Mouse (Mus musculus): ENCODE data around the gene Cdk8. TPM values are rescaled to one million over a fixed set of nuclear protein-coding genes. Genes with fewer than 3 reads are reported as not detected.

Cdk8 gene
- total and polyA plus RNA-seq, 2 experiments from 2014 or later: 15.4 to 46.3 TPM

DNA sequence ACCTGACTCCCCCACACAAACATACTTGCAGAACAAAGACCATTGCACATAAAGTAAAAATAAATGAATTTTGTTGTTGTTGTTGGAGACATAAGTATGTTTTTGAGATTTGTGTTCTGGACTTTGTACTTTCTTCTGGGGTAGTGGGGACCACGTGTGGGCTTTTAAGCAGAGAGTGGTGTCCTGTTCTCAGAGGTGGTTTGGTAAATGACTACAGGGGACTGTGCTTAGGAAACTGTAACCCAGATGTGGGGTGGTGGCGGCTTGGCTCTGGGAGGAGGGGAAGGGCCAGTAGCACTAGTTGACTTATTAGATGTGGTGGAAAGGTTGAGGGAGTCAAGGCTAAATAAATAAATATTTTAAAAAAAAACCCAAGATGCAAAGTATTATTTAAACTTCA, 9.7 kb downstream of the Cdk8 start:
- H3K4me3 ChIP-seq (ENCODE audit: low read depth, low read length): no peak overlapping the region
- ATAC-seq (ENCODE audit: low FRiP score) (no peak), DNase-seq (ENCODE audit: low spot score) (no peak)
- H3K9me3 ChIP-seq (ENCODE audit: low read length): no peaks in the 10 kb centered on the region
- H3K4me1 ChIP-seq (ENCODE audit: insufficient read depth, low read length): no peaks in the 10 kb centered on the region
- H3K27ac ChIP-seq (ENCODE audit: low read depth, low read length): no peak overlapping the region
- H3K4me2 ChIP-seq (ENCODE audit: low read depth, low read length, poor library complexity, severe bottlenecking): no peak overlapping the region
- 97% methylated on average over 2 of the region's 2 CpGs for WGBS
- no peaks in the 10 kb centered on the region for H3K27me3 ChIP-seq (ENCODE audit: insufficient read depth, low read length)
- peaks cover 5% of the 10 kb centered on the region; the same call in 1 of the 2 replicates for H3K36me3 ChIP-seq (ENCODE audit: insufficient read depth, low read length)
- TF ChIP-seq CTCF (IDR thresholded peaks at IDR 0.05): no peak
- no peak overlapping the region for H3K9ac ChIP-seq (replicated peaks; ENCODE audit: low read length, poor library complexity, severe bottlenecking)

DNA sequence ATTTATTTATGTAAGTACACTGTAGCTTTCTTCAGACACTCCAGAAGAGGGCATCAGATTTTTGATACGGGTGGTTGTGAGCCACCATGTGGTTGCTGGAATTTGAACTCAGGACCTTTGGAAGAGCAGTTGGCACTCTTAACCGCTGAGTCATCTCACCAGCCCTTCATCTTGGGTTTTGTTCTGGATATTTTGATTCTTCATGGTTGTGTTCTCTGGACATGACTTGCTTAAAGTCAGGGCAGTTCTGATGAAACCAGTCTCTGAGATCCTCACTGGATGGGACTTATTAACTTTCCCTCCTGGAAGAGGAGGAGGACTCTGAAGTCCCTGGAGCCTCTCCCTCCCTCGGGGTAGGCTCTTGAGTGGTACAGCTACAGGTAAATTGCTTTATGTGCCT, 10.2 kb downstream of the Cdk8 start:
- H3K27me3 ChIP-seq (ENCODE audit: insufficient read depth, low read length): no peaks in the 10 kb centered on the region
- TF ChIP-seq CTCF (IDR thresholded peaks at IDR 0.05): no peak
- H3K9me3 ChIP-seq (ENCODE audit: low read length): no peaks in the 10 kb centered on the region
- H3K4me1 ChIP-seq (ENCODE audit: insufficient read depth, low read length): no peaks in the 10 kb centered on the region
- no peak overlapping the region for H3K27ac ChIP-seq (ENCODE audit: low read depth, low read length)
- H3K36me3 ChIP-seq (ENCODE audit: insufficient read depth, low read length): peaks cover 5% of the 10 kb centered on the region; the same call in 1 of the 2 replicates
- H3K9ac ChIP-seq (replicated peaks; ENCODE audit: low read length, poor library complexity, severe bottlenecking): no peak overlapping the region
- no peak for ATAC-seq (ENCODE audit: low FRiP score)
- 94% methylated on average over 3 of the region's 3 CpGs for WGBS
- H3K4me3 ChIP-seq (ENCODE audit: low read depth, low read length): no peak overlapping the region
- no peak for DNase-seq (ENCODE audit: low spot score)
- no peak overlapping the region for H3K4me2 ChIP-seq (ENCODE audit: low read depth, low read length, poor library complexity, severe bottlenecking)

DNA sequence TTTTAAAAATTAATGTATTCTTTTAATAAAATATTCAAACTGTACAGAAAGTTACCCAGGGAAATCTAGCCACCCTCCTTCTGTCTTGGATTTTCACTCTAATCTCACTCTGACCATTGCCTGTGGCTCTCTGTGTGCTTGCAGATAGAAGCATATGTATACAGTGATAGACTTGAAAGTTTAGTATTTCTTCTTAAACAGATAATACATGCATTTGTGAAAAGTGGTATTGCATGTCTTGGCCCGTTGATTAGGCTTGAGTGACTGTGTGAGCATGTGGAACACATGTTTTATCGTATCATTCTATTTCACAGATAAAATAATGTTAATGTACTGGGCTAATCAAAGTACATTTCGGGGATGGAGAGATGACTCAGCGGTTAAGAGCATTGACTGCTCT, 14.2 kb downstream of the Cdk8 start:
- DNase-seq (ENCODE audit: low spot score): no peak
- Histone ChIP-seq H3K9ac (replicated peaks; ENCODE audit: low read length, poor library complexity, severe bottlenecking) (no peak overlapping the region), H3K27me3 (ENCODE audit: insufficient read depth, low read length) (no peaks in the 10 kb centered on the region), H3K9me3 (ENCODE audit: low read length) (no peaks in the 10 kb centered on the region), H3K27ac (ENCODE audit: low read depth, low read length) (no peak overlapping the region), H3K36me3 (ENCODE audit: insufficient read depth, low read length) (no peaks in the 10 kb centered on the region), H3K4me3 (ENCODE audit: low read depth, low read length) (no peak overlapping the region), H3K4me2 (ENCODE audit: low read depth, low read length, poor library complexity, severe bottlenecking) (no peak overlapping the region), H3K4me1 (ENCODE audit: insufficient read depth, low read length) (no peaks in the 10 kb centered on the region)
- ATAC-seq (ENCODE audit: low FRiP score): no peak
- WGBS: 95% methylated on average over 4 of the region's 4 CpGs
- TF ChIP-seq CTCF (IDR thresholded peaks at IDR 0.05): no peak

DNA sequence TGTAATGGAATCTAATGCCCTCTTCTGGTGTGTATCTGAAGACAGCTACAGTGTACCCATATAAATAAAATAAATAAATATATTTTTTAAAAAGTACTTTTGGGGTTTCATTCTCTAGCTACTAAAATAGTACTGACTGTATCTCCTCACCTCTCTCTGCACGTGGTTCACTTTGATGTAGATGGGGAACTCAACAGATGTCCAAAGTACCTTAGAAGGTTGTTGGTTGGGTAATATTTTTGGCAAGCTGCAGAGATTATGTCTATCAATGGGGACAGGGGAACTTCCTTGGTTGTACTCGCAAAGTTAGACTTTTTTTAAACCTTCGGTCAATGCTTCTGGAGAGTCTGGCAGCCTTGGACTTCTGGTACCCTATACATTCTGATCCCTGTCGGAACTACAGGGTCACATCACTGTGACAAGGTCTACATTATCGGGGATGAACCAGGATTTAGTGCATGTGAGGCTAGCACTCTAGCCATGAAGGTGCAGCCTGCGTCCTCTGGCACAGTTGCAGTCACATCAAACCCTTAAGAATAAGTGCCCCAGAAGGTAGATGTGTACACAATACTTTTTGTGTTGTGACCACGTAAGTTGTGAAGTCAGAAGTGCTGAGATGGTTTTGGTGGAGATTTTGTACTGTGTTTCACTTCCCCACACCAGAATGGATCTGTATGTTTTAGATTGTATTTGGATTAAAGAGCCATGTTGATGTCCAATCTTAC, 14.8 kb downstream of the Cdk8 start:
- H3K27me3 ChIP-seq (ENCODE audit: insufficient read depth, low read length): no peaks in the 10 kb centered on the region
- no peak overlapping the region for H3K4me2 ChIP-seq (ENCODE audit: low read depth, low read length, poor library complexity, severe bottlenecking)
- TF ChIP-seq CTCF (IDR thresholded peaks at IDR 0.05): no peak
- H3K9me3 ChIP-seq (ENCODE audit: low read length): no peaks in the 10 kb centered on the region
- DNase-seq (ENCODE audit: low spot score) (no peak), ATAC-seq (ENCODE audit: low FRiP score) (no peak)
- no peaks in the 10 kb centered on the region for H3K4me1 ChIP-seq (ENCODE audit: insufficient read depth, low read length)
- H3K36me3 ChIP-seq (ENCODE audit: insufficient read depth, low read length): no peaks in the 10 kb centered on the region
- WGBS: 97% methylated on average over 7 of the region's 7 CpGs
- no peak overlapping the region for H3K9ac ChIP-seq (replicated peaks; ENCODE audit: low read length, poor library complexity, severe bottlenecking)
- no peak overlapping the region for H3K4me3 ChIP-seq (ENCODE audit: low read depth, low read length)
- no peak overlapping the region for H3K27ac ChIP-seq (ENCODE audit: low read depth, low read length)

DNA sequence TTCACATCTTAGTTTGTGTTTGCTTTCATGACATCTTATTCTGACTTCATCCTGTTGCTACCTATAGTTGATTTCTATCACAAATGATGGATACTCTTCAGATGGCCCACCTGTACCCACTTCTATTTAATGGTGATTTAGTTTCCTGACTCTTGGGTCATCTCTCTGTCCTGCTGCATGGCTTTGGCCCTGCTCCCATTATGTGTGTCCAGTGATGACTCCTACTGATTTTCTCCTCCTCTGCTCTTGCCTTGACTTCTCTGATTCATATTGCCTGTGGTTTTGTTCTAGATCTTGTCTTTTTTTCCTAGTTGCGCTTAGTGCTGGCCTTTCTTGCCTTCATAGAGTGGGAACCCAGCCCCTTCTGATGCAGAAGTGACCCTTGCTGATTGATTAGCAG, 15.4 kb downstream of the Cdk8 start:
- no peak overlapping the region for H3K4me3 ChIP-seq (ENCODE audit: low read depth, low read length)
- H3K36me3 ChIP-seq (ENCODE audit: insufficient read depth, low read length): no peaks in the 10 kb centered on the region
- H3K9me3 ChIP-seq (ENCODE audit: low read length): no peaks in the 10 kb centered on the region
- H3K9ac ChIP-seq (replicated peaks; ENCODE audit: low read length, poor library complexity, severe bottlenecking): no peak overlapping the region
- no peaks in the 10 kb centered on the region for H3K4me1 ChIP-seq (ENCODE audit: insufficient read depth, low read length)
- DNase-seq (ENCODE audit: low spot score): no peak
- H3K27me3 ChIP-seq (ENCODE audit: insufficient read depth, low read length): no peaks in the 10 kb centered on the region
- no peak overlapping the region for H3K4me2 ChIP-seq (ENCODE audit: low read depth, low read length, poor library complexity, severe bottlenecking)
- H3K27ac ChIP-seq (ENCODE audit: low read depth, low read length): no peak overlapping the region
- ATAC-seq (ENCODE audit: low FRiP score): no peak
- TF ChIP-seq CTCF (IDR thresholded peaks at IDR 0.05): no peak
- WGBS: 90% methylated on average over 1 of the region's 1 CpGs

DNA sequence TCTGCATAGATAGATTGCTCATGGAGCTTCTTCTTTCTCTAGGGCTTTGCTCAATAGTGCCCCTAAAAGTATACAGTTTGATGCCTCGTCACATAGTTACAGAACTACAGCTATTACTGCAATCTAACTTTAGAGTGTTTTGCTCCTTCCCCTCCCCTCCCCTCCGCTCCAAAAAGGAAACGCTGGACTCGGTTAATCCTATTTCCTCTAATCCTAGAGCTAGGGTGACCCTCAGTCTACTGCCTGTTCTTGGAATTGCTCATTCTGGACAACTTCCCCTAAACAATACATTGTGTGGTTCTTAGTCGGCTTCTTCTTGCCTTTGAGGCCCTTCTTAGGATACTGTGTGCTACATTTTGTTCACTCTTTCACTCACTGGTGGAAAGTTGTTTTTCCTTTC, 16.7 kb downstream of the Cdk8 start:
- Histone ChIP-seq H3K27ac (ENCODE audit: low read depth, low read length) (no peak overlapping the region), H3K4me1 (ENCODE audit: insufficient read depth, low read length) (no peaks in the 10 kb centered on the region), H3K9me3 (ENCODE audit: low read length) (no peaks in the 10 kb centered on the region), H3K27me3 (ENCODE audit: insufficient read depth, low read length) (no peaks in the 10 kb centered on the region), H3K4me3 (ENCODE audit: low read depth, low read length) (no peak overlapping the region), H3K36me3 (ENCODE audit: insufficient read depth, low read length) (no peaks in the 10 kb centered on the region), H3K4me2 (ENCODE audit: low read depth, low read length, poor library complexity, severe bottlenecking) (no peak overlapping the region), H3K9ac (replicated peaks; ENCODE audit: low read length, poor library complexity, severe bottlenecking) (no peak overlapping the region)
- ATAC-seq (ENCODE audit: low FRiP score) (no peak), DNase-seq (ENCODE audit: low spot score) (no peak)
- WGBS: 27% methylated on average over 5 of the region's 5 CpGs
- TF ChIP-seq CTCF (IDR thresholded peaks at IDR 0.05): no peak
